Mouse (Mus musculus): ENCODE measurements around the gene Zfp853.
A peak's percentile ranks its signal among the peaks of the same experiment; 100 is the strongest.

DNA sequence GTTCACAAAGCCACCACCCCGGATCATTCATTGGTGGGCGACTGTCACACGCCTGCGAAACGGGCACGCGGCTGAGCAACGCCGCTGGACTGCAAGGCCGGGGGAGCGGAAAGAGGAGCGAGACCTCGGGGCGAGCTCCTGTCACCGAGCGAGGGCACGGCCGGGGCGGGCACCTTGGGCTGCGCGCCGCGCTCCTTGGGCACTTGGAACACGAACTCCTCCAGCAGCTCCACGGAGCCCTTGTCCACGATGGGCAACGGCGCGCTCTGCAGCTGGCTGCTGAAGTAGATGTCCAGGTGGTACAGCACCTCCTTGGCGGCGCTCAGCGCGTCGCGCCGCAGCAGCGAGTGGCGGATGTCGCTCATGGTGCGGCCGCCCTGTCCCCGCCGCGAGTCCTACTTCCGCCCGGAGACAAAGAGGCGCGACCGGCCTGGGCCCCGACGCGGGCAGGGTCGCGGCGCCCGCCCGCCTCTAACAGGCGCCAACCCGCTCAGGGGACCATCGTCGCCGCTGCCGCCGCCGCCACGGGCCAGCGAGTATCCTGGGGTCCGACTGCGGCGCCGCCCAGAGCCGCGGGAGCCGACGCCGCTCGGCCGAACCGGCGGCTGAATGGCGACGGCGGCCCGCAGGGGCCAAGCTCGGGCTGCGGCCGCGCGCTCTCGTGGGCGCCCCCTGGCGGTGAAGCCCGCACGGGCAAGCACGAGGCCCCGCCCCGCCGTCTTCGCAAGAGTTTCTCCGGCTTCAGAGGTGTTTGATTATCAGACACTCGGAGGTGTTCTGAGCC, 21.5 kb upstream of the Zfp853 start, which contains the start of gene E130309D02Rik:
- TF ChIP-seq CTCF (IDR thresholded peaks at IDR 0.05; ENCODE audit: low read depth, low read length): peak; percentile 18
- TF ChIP-seq POLR2A (IDR thresholded peaks at IDR 0.05; ENCODE audit: borderline replicate concordance, low read depth, low read length): no peak

All from bone marrow macrophage, adult 2 months (primary cell).